Mouse (Mus musculus) heart, embryonic 12.5 days (tissue): Measurements from ENCODE around the gene Olfr1156. TPM values are rescaled to one million over a fixed set of nuclear protein-coding genes. Genes with fewer than 3 reads are reported as not detected.

ENCODE experiments used
- ATAC-seq: fragments of 200-750 bp; cut with Nextera tagmentation; 2 replicates; pipeline ENCODE4 v1.8.0; 2017; ENCODE audit warnings: moderate TSS enrichment, moderate library complexity; ENCODE audit not compliant: insufficient number of reproducible peaks, low FRiP score
- H3K27ac ChIP-seq: fragments of 300-500 bp; sonication (generic); 2 replicates; pipeline ENCODE4 v1.5.1; 2016; ENCODE audit warnings: mild to moderate bottlenecking, moderate library complexity; ENCODE audit not compliant: poor library complexity, severe bottlenecking
- H3K27me3 ChIP-seq: fragments of 300-500 bp; sonication (generic); replicated peaks from 2 replicates; pipeline ENCODE4 v1.6.1; 2016; ENCODE audit warnings: mild to moderate bottlenecking, moderate library complexity
- H3K36me3 ChIP-seq: fragments of 300-500 bp; sonication (generic); 2 replicates; pipeline ENCODE4 v1.6.1; 2016; ENCODE audit warnings: mild to moderate bottlenecking, moderate library complexity
- H3K4me1 ChIP-seq: fragments of 300-500 bp; sonication (generic); replicated peaks from 2 replicates; pipeline ENCODE4 v1.6.1; 2016; ENCODE audit warnings: mild to moderate bottlenecking
- H3K4me2 ChIP-seq: fragments of 300-500 bp; sonication (generic); 2 replicates; pipeline ENCODE4 v1.6.1; 2016; ENCODE audit warnings: mild to moderate bottlenecking, moderate library complexity
- H3K4me3 ChIP-seq: fragments of 300-500 bp; sonication (generic); 2 replicates; pipeline ENCODE4 v1.5.1; 2016; ENCODE audit warnings: mild to moderate bottlenecking
- H3K9ac ChIP-seq: fragments of 300-500 bp; sonication (generic); 2 replicates; pipeline ENCODE4 v1.6.1; 2016; ENCODE audit warnings: mild to moderate bottlenecking, moderate library complexity
- H3K9me3 ChIP-seq: fragments of 300-500 bp; sonication (generic); replicated peaks from 2 replicates; pipeline ENCODE4 v1.6.1; 2016; ENCODE audit warnings: mild to moderate bottlenecking, moderate library complexity
- WGBS: fragments of 180-500 bp; shearing (Covaris S2); methylation state at CpG from one replicate; pipeline ENCODE4 v1.1.7; 2016; 5-methylcytosine and 5-hydroxymethylcytosine counted together
- polyA plus RNA-seq: library from polyadenylated mRNA; unstranded; fragments of >200 nt; fragmentation: Nextera tagmentation; extraction: Ambion mirVana; gene quantifications from 2 replicates; pipeline ENCODE4 v1.2.1, GENCODE M21; 2016

Gene Olfr1156
- not detected in 2 replicates for polyA plus RNA-seq

DNA sequence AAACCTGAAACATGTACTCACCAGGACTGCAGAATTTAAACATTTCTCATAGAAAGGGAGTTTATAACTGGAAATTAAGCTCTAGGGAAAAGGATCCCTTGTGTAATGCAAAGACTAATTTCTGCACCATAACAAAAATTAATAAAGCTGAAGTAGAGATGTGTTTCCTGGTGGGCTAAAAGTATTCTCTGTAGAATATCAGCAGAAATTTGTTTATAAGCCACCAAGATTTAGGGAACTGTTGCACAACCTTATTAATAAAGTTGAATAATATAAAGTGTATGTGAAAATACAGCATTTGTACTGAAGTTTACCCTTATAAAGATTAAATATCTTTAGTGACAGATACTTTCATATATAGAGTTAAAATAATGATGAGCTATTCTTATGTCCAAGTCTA is at the start of gene Olfr1156:
Olfr1156 (minus strand) TSS at position 101 of the 400 bp plus-strand sequence.
- no peak for ATAC-seq
- H3K4me3 ChIP-seq, result no peak within 1 kb of the TSS
- H3K4me1 ChIP-seq, result no peaks in the 10 kb centered on the region

DNA sequence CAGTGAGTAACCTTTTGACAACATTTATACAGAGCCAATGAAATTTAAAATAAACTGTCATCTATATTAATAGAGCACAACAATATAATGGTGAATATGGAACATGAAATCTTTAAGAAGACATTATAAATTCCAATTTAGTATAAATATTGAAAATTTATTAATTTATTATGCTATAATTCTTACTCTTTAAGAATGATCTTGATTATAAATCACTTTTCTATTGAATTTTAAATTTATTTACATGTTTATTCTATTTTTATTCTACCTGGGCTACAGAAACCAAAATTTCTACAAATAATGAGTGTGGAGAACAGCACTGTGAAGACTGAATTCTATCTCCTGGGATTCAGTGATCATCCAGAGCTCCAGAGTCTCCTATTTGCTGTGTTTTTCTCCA is 36.9 kb upstream of the Olfr1156 start, which contains the start of gene Olfr1158:
Olfr1158 (plus strand) TSS at position 301 of the 400 bp plus-strand sequence.
- Histone ChIP-seq H3K27ac (no peak within 1 kb of the TSS), H3K36me3 (no peaks in the 10 kb centered on the region), H3K4me2 (no peak within 1 kb of the TSS), H3K9me3 (no peaks in the 10 kb centered on the region), H3K27me3 (no peaks in the 10 kb centered on the region), H3K9ac (no peak within 1 kb of the TSS), H3K4me3 (no peak within 1 kb of the TSS), H3K4me1 (no peaks in the 10 kb centered on the region)
- ATAC-seq, result no peak

More for the DNA sequence above, at the start of gene Olfr1156:
- Histone ChIP-seq H3K9me3 (no peaks in the 10 kb centered on the region), H3K9ac (no peak within 1 kb of the TSS), H3K36me3 (no peaks in the 10 kb centered on the region), H3K27me3 (no peaks in the 10 kb centered on the region), H3K4me2 (no peak within 1 kb of the TSS), H3K27ac (no peak within 1 kb of the TSS)

- H3K9ac ChIP-seq, result no peak within 1 kb of the TSS
- no peaks in the 10 kb centered on the region for H3K36me3 ChIP-seq
- no peaks in the 10 kb centered on the region for H3K9me3 ChIP-seq
- no peaks in the 10 kb centered on the region for H3K4me1 ChIP-seq
- no peak within 1 kb of the TSS for H3K4me3 ChIP-seq
- no peak for ATAC-seq
- no peak within 1 kb of the TSS for H3K4me2 ChIP-seq
- WGBS, result 60% methylated on average over 3 of the region's 3 CpGs
- H3K27ac ChIP-seq, result no peak within 1 kb of the TSS
- no peaks in the 10 kb centered on the region for H3K27me3 ChIP-seq
These were observed 21.7 kb upstream of the Olfr1156 start, which contains the start of gene Olfr74 for GRCm38 (mm10) chr2:87974563-87974962. Olfr74 (minus strand) TSS chr2:87974663.

- Histone ChIP-seq H3K36me3 (no peaks in the 10 kb centered on the region), H3K4me1 (no peaks in the 10 kb centered on the region), H3K4me3 (no peak within 1 kb of the TSS), H3K27me3 (no peaks in the 10 kb centered on the region), H3K9ac (no peak within 1 kb of the TSS), H3K27ac (no peak within 1 kb of the TSS), H3K4me2 (no peak within 1 kb of the TSS), H3K9me3 (0 out of 2 replicates have a peak, but pooled peaks cover 4% of the 10 kb centered on the region)
- 90% methylated on average over 4 of the region's 4 CpGs for WGBS
- ATAC-seq, result no peak
These were observed 15.3 kb upstream of the Olfr1156 start, which contains the start of gene Olfr1157 for GRCm38 (mm10) chr2:87968199-87968598. Olfr1157 (minus strand) TSS chr2:87968299.

GRCm38 (mm10) chr2:87945037-87945436 is 7.9 kb downstream of the Olfr1156 start, which contains the start of gene Olfr1155:
Olfr1155 (minus strand) TSS chr2:87945137.
- ATAC-seq, result no peak
- WGBS, result 85% methylated on average over 1 of the region's 1 CpGs

DNA sequence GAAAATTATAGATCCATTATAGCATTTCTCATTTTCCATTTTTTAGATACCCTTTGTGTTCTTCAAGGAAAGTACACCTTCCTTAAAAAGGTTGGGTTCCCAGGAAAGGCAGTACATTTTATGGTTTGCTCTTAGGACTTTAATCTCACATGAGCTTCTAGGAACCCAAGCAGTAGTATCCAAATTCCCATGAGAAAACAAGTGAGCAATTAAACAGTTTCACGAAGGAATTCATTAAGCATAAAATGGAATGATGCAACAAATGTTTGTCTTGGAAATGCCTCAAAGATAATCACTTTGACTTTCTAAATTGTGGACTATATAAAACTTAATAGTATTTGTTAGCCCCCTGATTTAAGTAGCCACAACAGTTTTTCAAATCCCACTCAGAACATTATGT is 47.8 kb downstream of the Olfr1156 start, which contains the start of gene Olfr1154:
Olfr1154 (minus strand) TSS at position 101 of the 400 bp plus-strand sequence.
- no peak for ATAC-seq
- H3K27ac ChIP-seq, result no peak within 1 kb of the TSS
- H3K4me2 ChIP-seq, result no peak within 1 kb of the TSS
- H3K4me1 ChIP-seq, result no peaks in the 10 kb centered on the region
- H3K36me3 ChIP-seq, result no peaks in the 10 kb centered on the region
- no peak within 1 kb of the TSS for H3K9ac ChIP-seq
- no peak within 1 kb of the TSS for H3K4me3 ChIP-seq
- H3K27me3 ChIP-seq, result no peaks in the 10 kb centered on the region
- no peaks in the 10 kb centered on the region for H3K9me3 ChIP-seq
- 69% methylated on average over 1 of the region's 1 CpGs for WGBS

More at GRCm38 (mm10) chr2:87945037-87945436, 7.9 kb downstream of the Olfr1156 start, which contains the start of gene Olfr1155:
- Histone ChIP-seq H3K9me3 (no peaks in the 10 kb centered on the region; the same call in 1 of the 2 replicates), H3K27me3 (no peaks in the 10 kb centered on the region), H3K4me3 (no peak within 1 kb of the TSS), H3K27ac (no peak within 1 kb of the TSS), H3K36me3 (no peaks in the 10 kb centered on the region), H3K9ac (no peak within 1 kb of the TSS), H3K4me1 (no peaks in the 10 kb centered on the region), H3K4me2 (no peak within 1 kb of the TSS)

Other genes with a start within 250 kb of the Olfr1156 start
- not detected in 2 replicates for gene Olfr1137, start 239.9 kb downstream of the Olfr1156 start, polyA plus RNA-seq
- gene Olfr1138, start 213.1 kb downstream of the Olfr1156 start, polyA plus RNA-seq, result not detected in 2 replicates
- gene Olfr1140, start 209.3 kb downstream of the Olfr1156 start, polyA plus RNA-seq, result not detected in 2 replicates
- not detected in 2 replicates for gene Olfr1141, start 199.1 kb downstream of the Olfr1156 start, polyA plus RNA-seq
- gene Olfr152, start 173.6 kb downstream of the Olfr1156 start, polyA plus RNA-seq, result not detected in 2 replicates
- gene Olfr1143, start 152.5 kb downstream of the Olfr1156 start, polyA plus RNA-seq, result not detected in 2 replicates
- not detected in 2 replicates for gene Olfr1145, start 143.3 kb downstream of the Olfr1156 start, polyA plus RNA-seq
- gene Olfr1148, start 122.6 kb downstream of the Olfr1156 start, polyA plus RNA-seq, result not detected in 2 replicates
- not detected in 2 replicates for gene Olfr1150-ps1, start 109.1 kb downstream of the Olfr1156 start, polyA plus RNA-seq
- not detected in 2 replicates for gene Olfr1151, start 97.2 kb downstream of the Olfr1156 start, polyA plus RNA-seq
- not detected in 2 replicates for gene Olfr1152, start 86.6 kb downstream of the Olfr1156 start, polyA plus RNA-seq
- not detected in 2 replicates for gene Olfr1153, start 58.1 kb downstream of the Olfr1156 start, polyA plus RNA-seq
- not detected in 2 replicates for gene Olfr1154, start 47.9 kb downstream of the Olfr1156 start, polyA plus RNA-seq
- not detected in 2 replicates for gene Olfr1155, start 8.0 kb downstream of the Olfr1156 start, polyA plus RNA-seq
- not detected in 2 replicates for gene Olfr1157, start 15.2 kb upstream of the Olfr1156 start, polyA plus RNA-seq
- gene Olfr74, start 21.6 kb upstream of the Olfr1156 start, polyA plus RNA-seq, result not detected in 2 replicates
- gene Olfr1158, start 37.0 kb upstream of the Olfr1156 start, polyA plus RNA-seq, result not detected in 2 replicates
- gene Olfr1160, start 55.2 kb upstream of the Olfr1156 start, polyA plus RNA-seq, result not detected in 2 replicates
- gene Olfr1161, start 69.7 kb upstream of the Olfr1156 start, polyA plus RNA-seq, result not detected in 2 replicates
- not detected in 2 replicates for gene Olfr73, start 84.6 kb upstream of the Olfr1156 start, polyA plus RNA-seq
- gene Olfr1162, start 98.0 kb upstream of the Olfr1156 start, polyA plus RNA-seq, result not detected in 2 replicates
- gene Olfr1163, start 118.7 kb upstream of the Olfr1156 start, polyA plus RNA-seq, result not detected in 2 replicates
- gene Olfr1164, start 140.9 kb upstream of the Olfr1156 start, polyA plus RNA-seq, result not detected in 2 replicates
- not detected in 2 replicates for gene Olfr1166, start 175.2 kb upstream of the Olfr1156 start, polyA plus RNA-seq
- not detected in 2 replicates for gene Olfr1167, start 202.1 kb upstream of the Olfr1156 start, polyA plus RNA-seq
- gene Olfr1168, start 228.8 kb upstream of the Olfr1156 start, polyA plus RNA-seq, result not detected in 2 replicates